Mouse (Mus musculus): Measurements from ENCODE around the gene Olfr323. TPM values are rescaled to one million over a fixed set of nuclear protein-coding genes. Genes with fewer than 3 reads are reported as not detected.

Olfr323 gene
- polyA plus RNA-seq, 1 experiment from 2014 or later: not detected

DNA sequence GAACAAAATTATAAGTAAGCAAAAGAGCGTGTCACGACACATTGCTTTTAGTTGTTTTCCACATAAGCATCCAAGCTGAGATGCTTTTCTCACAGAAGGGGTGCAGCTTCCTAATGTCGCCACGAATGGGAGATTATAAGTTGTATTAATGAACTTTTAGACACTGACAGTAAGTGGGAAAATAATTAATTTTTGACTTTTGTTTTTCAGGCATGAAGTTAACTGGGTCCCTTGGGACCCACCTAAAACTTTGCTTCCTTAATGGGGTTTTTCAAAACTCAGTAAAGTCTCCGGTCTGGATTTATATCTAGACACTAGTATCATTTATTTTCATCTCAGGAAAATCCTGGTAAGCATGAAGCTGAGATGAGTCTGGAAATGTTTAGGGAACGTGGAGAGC, 35.5 kb downstream of the Olfr323 start, which contains the start of gene Olfr324:
Olfr324 (plus strand) TSS at position 301 of the 400 bp plus-strand sequence.
- Histone ChIP-seq H3K27me3 (no peaks in the 10 kb centered on the region), H3K4me3 (replicated peaks) (no peak within 1 kb of the TSS), H3K9me3 (no peaks in the 10 kb centered on the region), H3K4me1 (no peaks in the 10 kb centered on the region), H3K9ac (no peak within 1 kb of the TSS), H3K36me3 (replicated peaks) (no peaks in the 10 kb centered on the region), H3K4me2 (no peak within 1 kb of the TSS), H3K27ac (no peak within 1 kb of the TSS)
- 87% methylated on average over 6 of the region's 6 CpGs for WGBS
- ATAC-seq (ENCODE audit: low FRiP score): no peak

DNA sequence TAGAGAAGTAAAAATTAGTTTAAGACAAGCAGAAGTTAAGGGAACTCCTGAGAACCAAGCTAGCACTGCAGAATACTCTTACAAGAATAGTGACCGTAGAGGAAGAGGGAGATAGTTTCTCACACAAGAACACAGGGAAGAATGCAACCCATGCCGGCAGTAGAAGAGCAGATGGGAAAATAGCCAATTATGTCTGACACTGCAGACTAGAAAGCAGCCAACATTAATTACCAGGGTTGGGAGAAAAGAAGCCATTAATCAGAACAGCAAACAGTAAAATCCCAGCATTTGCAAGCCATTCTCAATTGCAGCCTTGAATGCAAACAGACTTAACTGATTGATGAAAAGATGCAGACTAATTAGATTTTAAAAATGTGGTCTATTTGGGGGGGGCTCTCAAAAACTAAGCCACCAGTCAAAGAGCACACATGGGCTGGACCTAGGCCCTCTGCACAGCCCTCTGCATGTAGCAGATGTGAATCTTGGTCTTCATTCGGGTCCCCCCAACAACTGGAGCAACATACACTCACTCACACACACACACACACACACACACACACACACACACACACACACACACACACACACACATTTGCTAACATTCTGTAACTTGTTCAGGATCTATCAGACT, 41.6 kb downstream of the Olfr323 start:
- 0 out of 2 replicates have a peak overlapping the region, but pooled peaks have one; percentile 36 for H3K27ac ChIP-seq
- H3K36me3 ChIP-seq (replicated peaks): no peaks in the 10 kb centered on the region
- no peak overlapping the region for H3K4me3 ChIP-seq (replicated peaks)
- H3K4me1 ChIP-seq: peaks cover 3% of the 10 kb centered on the region; the same call in 1 of the 2 replicates
- peak; percentile 49; the same call in 1 of the 2 replicates for ATAC-seq (ENCODE audit: low FRiP score)
- H3K4me2 ChIP-seq: no peak overlapping the region
- no peak overlapping the region for H3K9ac ChIP-seq
- H3K27me3 ChIP-seq: no peaks in the 10 kb centered on the region
- H3K9me3 ChIP-seq: no peaks in the 10 kb centered on the region
- 31% methylated on average over 3 of the region's 3 CpGs for WGBS

DNA sequence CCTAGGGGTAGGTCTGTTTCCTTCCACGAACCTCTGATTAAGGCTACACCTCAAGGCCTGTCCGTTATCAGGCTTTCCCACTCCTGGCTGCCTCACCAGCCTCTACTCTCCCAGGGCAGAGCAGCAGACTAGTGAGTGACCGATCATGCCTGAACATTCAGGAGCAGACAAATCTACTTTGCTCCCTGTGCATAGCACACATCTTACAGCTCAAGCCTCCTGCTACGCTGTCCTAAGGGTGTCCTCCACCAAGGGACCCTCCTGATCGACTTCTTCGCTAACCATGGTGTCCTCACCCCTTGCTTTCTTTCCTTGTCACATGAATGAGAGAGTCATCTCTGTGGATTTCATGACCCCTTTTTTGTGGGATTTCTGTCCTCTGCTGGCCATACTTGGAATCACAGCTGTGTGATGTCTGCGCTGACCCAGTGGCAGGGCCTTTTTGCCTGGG, 42.4 kb downstream of the Olfr323 start:
- H3K27ac ChIP-seq: no peak overlapping the region
- ATAC-seq (ENCODE audit: low FRiP score): no peak
- H3K9ac ChIP-seq: no peak overlapping the region
- WGBS: 70% methylated on average over 7 of the region's 7 CpGs
- no peaks in the 10 kb centered on the region for H3K9me3 ChIP-seq
- H3K4me2 ChIP-seq: no peak overlapping the region
- no peaks in the 10 kb centered on the region for H3K27me3 ChIP-seq
- H3K4me1 ChIP-seq: peaks cover 3% of the 10 kb centered on the region; the same call in 1 of the 2 replicates
- no peaks in the 10 kb centered on the region for H3K36me3 ChIP-seq (replicated peaks)
- H3K4me3 ChIP-seq (replicated peaks): no peak overlapping the region

DNA sequence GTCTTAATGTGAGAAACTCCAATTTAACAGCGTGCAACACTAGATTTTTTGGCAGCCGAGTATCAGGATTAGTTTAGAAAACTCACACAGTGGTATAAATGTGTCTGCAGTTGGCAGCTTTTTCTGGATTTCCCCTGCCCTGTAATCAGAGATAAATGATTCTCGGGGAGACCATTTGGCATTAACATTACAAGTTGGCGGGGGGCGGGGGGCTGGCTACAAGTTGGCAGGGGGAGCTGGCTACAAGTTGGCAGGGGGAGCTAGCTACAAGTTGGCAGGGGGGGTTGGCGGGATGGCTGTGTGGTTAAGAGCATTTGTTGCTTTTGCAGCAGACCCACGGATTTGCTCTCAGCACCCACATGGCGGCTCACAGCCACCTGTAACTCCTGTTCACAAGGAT, 51.7 kb downstream of the Olfr323 start:
- Histone ChIP-seq H3K27me3 (no peaks in the 10 kb centered on the region), H3K4me3 (replicated peaks) (no peak overlapping the region), H3K9me3 (no peaks in the 10 kb centered on the region), H3K4me2 (no peak overlapping the region), H3K27ac (no peak overlapping the region), H3K9ac (no peak overlapping the region), H3K36me3 (replicated peaks) (no peaks in the 10 kb centered on the region), H3K4me1 (no peaks in the 10 kb centered on the region)
- no peak for ATAC-seq (ENCODE audit: low FRiP score)
- WGBS: 83% methylated on average over 8 of the region's 8 CpGs

DNA sequence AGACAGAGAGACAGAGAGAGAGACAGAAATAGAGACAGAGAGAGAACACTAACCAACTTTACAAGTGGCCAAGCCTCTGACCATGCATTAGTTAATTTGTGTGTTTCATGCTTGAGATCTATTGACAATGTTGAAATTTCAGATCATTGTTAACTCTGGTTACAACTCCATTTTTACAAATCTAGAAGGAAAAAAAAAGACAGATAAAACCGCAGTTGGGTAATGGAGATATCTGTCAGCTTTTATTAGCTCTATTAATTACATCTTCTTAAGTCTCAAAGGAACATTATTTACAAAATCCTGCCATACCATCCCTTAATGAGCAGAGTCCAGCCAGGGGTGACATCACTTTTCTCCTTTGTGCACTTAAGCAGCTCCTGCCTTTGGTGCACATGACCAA, 52.9 kb downstream of the Olfr323 start, which contains the start of gene Olfr325:
Olfr325 (plus strand) TSS at position 301 of the 400 bp plus-strand sequence.
- H3K9me3 ChIP-seq: no peaks in the 10 kb centered on the region
- H3K27ac ChIP-seq: no peak within 1 kb of the TSS
- no peak within 1 kb of the TSS for H3K4me3 ChIP-seq (replicated peaks)
- no peaks in the 10 kb centered on the region for H3K36me3 ChIP-seq (replicated peaks)
- no peaks in the 10 kb centered on the region for H3K4me1 ChIP-seq
- no peak within 1 kb of the TSS for H3K4me2 ChIP-seq
- WGBS: 80% methylated on average over 1 of the region's 1 CpGs
- no peaks in the 10 kb centered on the region for H3K27me3 ChIP-seq
- no peak for ATAC-seq (ENCODE audit: low FRiP score)
- no peak within 1 kb of the TSS for H3K9ac ChIP-seq

Other genes with a start within 250 kb of the Olfr323 start
- gene 1810065E05Rik, start 209.4 kb downstream of the Olfr323 start, polyA plus RNA-seq (2016; fragmentation: Nextera tagmentation; extraction: Ambion mirVana): not detected in 2 replicates
- gene Gm12253, start 197.9 kb downstream of the Olfr323 start, polyA plus RNA-seq (2016; fragmentation: Nextera tagmentation; extraction: Ambion mirVana): not detected in 2 replicates
- not detected in 2 replicates for gene Lypd9, start 177.6 kb downstream of the Olfr323 start, polyA plus RNA-seq (2016; fragmentation: Nextera tagmentation; extraction: Ambion mirVana)
- gene Olfr30, start 168.2 kb downstream of the Olfr323 start, polyA plus RNA-seq (2016; fragmentation: Nextera tagmentation; extraction: Ambion mirVana): not detected in 2 replicates
- gene Olfr332, start 137.9 kb downstream of the Olfr323 start, polyA plus RNA-seq (2016; fragmentation: Nextera tagmentation; extraction: Ambion mirVana): not detected in 2 replicates
- not detected in 2 replicates for gene Olfr331, start 127.9 kb downstream of the Olfr323 start, polyA plus RNA-seq (2016; fragmentation: Nextera tagmentation; extraction: Ambion mirVana)
- gene Olfr330, start 95.7 kb downstream of the Olfr323 start, polyA plus RNA-seq (2016; fragmentation: Nextera tagmentation; extraction: Ambion mirVana): not detected in 2 replicates
- not detected in 2 replicates for gene Olfr329-ps, start 84.1 kb downstream of the Olfr323 start, polyA plus RNA-seq (2016; fragmentation: Nextera tagmentation; extraction: Ambion mirVana)
- 0.06 TPM in 1 of 2 replicates, not detected in the other for gene Olfr328, start 74.9 kb downstream of the Olfr323 start, polyA plus RNA-seq (2016; fragmentation: Nextera tagmentation; extraction: Ambion mirVana)
- gene Olfr224, start 59.9 kb downstream of the Olfr323 start, polyA plus RNA-seq (2016; fragmentation: Nextera tagmentation; extraction: Ambion mirVana): not detected in 2 replicates
- not detected in 2 replicates for gene Olfr325, start 52.8 kb downstream of the Olfr323 start, polyA plus RNA-seq (2016; fragmentation: Nextera tagmentation; extraction: Ambion mirVana)
- gene Olfr324, start 35.4 kb downstream of the Olfr323 start, polyA plus RNA-seq (2016; fragmentation: Nextera tagmentation; extraction: Ambion mirVana): not detected in 2 replicates
- gene 2210407C18Rik, start 14.4 kb downstream of the Olfr323 start, polyA plus RNA-seq (2016; fragmentation: Nextera tagmentation; extraction: Ambion mirVana): not detected in 2 replicates
- gene Trim58, start 10.0 kb upstream of the Olfr323 start, polyA plus RNA-seq (2016; fragmentation: Nextera tagmentation; extraction: Ambion mirVana): 0.36 and 0.49 TPM in 2 replicates
- gene Olfr322, start 28.3 kb upstream of the Olfr323 start, polyA plus RNA-seq (2016; fragmentation: Nextera tagmentation; extraction: Ambion mirVana): not detected in 2 replicates
- gene Olfr320, start 50.6 kb upstream of the Olfr323 start, polyA plus RNA-seq (2016; fragmentation: Nextera tagmentation; extraction: Ambion mirVana): not detected in 2 replicates
- 0.10 TPM in 1 of 2 replicates, not detected in the other for gene Olfr319, start 68.7 kb upstream of the Olfr323 start, polyA plus RNA-seq (2016; fragmentation: Nextera tagmentation; extraction: Ambion mirVana)
- not detected in 2 replicates for gene Olfr318, start 93.5 kb upstream of the Olfr323 start, polyA plus RNA-seq (2016; fragmentation: Nextera tagmentation; extraction: Ambion mirVana)
- gene Olfr317, start 108.7 kb upstream of the Olfr323 start, polyA plus RNA-seq (2016; fragmentation: Nextera tagmentation; extraction: Ambion mirVana): 0.27 TPM in 1 of 2 replicates, not detected in the other
- not detected in 2 replicates for gene Olfr316, start 122.2 kb upstream of the Olfr323 start, polyA plus RNA-seq (2016; fragmentation: Nextera tagmentation; extraction: Ambion mirVana)
- not detected in 2 replicates for gene Olfr315, start 142.7 kb upstream of the Olfr323 start, polyA plus RNA-seq (2016; fragmentation: Nextera tagmentation; extraction: Ambion mirVana)
- not detected in 2 replicates for gene Olfr314, start 152.5 kb upstream of the Olfr323 start, polyA plus RNA-seq (2016; fragmentation: Nextera tagmentation; extraction: Ambion mirVana)
- 2.1 and 2.3 TPM in 2 replicates for gene Fam183b, start 171.5 kb upstream of the Olfr323 start, polyA plus RNA-seq (2016; fragmentation: Nextera tagmentation; extraction: Ambion mirVana)
- not detected in 2 replicates for gene Olfr313, start 184.5 kb upstream of the Olfr323 start, polyA plus RNA-seq (2016; fragmentation: Nextera tagmentation; extraction: Ambion mirVana)
- gene Olfr312, start 198.7 kb upstream of the Olfr323 start, polyA plus RNA-seq (2016; fragmentation: Nextera tagmentation; extraction: Ambion mirVana): 0.05 TPM in 1 of 2 replicates, not detected in the other
- gene Olfr311, start 208.8 kb upstream of the Olfr323 start, polyA plus RNA-seq (2016; fragmentation: Nextera tagmentation; extraction: Ambion mirVana): not detected in 2 replicates
- gene Gm12258, start 216.7 kb upstream of the Olfr323 start, polyA plus RNA-seq (2016; fragmentation: Nextera tagmentation; extraction: Ambion mirVana): 15.5 and 15.9 TPM in 2 replicates
- 10.6 and 11.1 TPM in 2 replicates for gene 2810021J22Rik, start 236.7 kb upstream of the Olfr323 start, polyA plus RNA-seq (2016; fragmentation: Nextera tagmentation; extraction: Ambion mirVana)